Mouse (Mus musculus): ENCODE measurements at regions not wholly inside any gene's neighbourhood (a gene's known extent, or its start where the extent isn't known, plus 50 kb on each side); places are given as distances from the start of the nearest gene placed in this dataset.
A peak's percentile ranks its signal among the peaks of the same experiment; 100 is the strongest.

- no peaks in the 10 kb centered on the region for H3K36me3 ChIP-seq
- 73% methylated on average over 2 of the region's 2 CpGs for WGBS
- H3K27ac ChIP-seq = no peak overlapping the region
Observed at GRCm38 (mm10) chr3:120675906-120676305, 495.6 kb downstream of the Rwdd3 start.

GRCm38 (mm10) chr3:120668654-120669053 is 502.8 kb downstream of the Rwdd3 start:
- Histone ChIP-seq H3K4me3 (no peak overlapping the region), H3K27me3 (ENCODE audit: insufficient read depth, poor library complexity, severe bottlenecking) (no peaks in the 10 kb centered on the region), H3K4me1 (no peaks in the 10 kb centered on the region), H3K36me3 (no peaks in the 10 kb centered on the region), H3K9me3 (no peaks in the 10 kb centered on the region), H3K27ac (no peak overlapping the region)
- no peak for DNase-seq (ENCODE audit: low spot score)
- 87% methylated on average over 3 of the region's 3 CpGs for WGBS

More at GRCm38 (mm10) chr3:120675906-120676305, 495.6 kb downstream of the Rwdd3 start:
- Histone ChIP-seq H3K9me3 (no peaks in the 10 kb centered on the region), H3K4me1 (no peaks in the 10 kb centered on the region), H3K27me3 (ENCODE audit: insufficient read depth, poor library complexity, severe bottlenecking) (no peaks in the 10 kb centered on the region), H3K4me3 (no peak overlapping the region)
- no peak for DNase-seq (ENCODE audit: low spot score)

DNA sequence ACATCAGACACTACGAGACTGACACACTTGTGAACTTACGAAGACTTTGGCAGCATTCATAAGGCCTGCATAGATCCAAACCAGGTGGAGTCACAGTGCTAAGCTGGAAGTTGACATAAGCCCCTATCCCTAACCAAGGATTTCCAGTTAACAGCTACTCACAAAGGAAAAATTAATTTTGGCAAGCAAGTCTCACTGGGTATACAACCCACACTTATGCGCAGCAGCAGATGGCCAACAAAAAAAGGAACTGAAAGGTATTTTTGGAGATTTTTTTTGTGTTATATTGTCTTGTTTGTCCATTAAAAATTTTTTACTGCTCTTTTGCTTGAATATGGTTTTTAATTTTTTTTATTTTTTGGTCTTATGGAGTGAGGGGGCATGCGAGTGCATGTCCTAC is 509.0 kb downstream of the Rwdd3 start:
- WGBS = 88% methylated on average over 4 of the region's 4 CpGs
- no peaks in the 10 kb centered on the region for H3K27me3 ChIP-seq (ENCODE audit: insufficient read depth, poor library complexity, severe bottlenecking)

GRCm38 (mm10) chr3:120660776-120661175 is 510.7 kb downstream of the Rwdd3 start:
- Histone ChIP-seq H3K36me3 (no peaks in the 10 kb centered on the region), H3K27me3 (ENCODE audit: insufficient read depth, poor library complexity, severe bottlenecking) (no peaks in the 10 kb centered on the region), H3K9me3 (no peaks in the 10 kb centered on the region), H3K4me3 (no peak overlapping the region), H3K27ac (no peak overlapping the region), H3K4me1 (no peaks in the 10 kb centered on the region)
- no peak for DNase-seq (ENCODE audit: low spot score)
- whole genome bisulfite sequencing = 86% methylated on average over 4 of the region's 4 CpGs

More for the DNA sequence above, 509.0 kb downstream of the Rwdd3 start:
- no peak overlapping the region for H3K4me3 ChIP-seq
- no peaks in the 10 kb centered on the region for H3K4me1 ChIP-seq
- DNase-seq (ENCODE audit: low spot score) = no peak
- H3K36me3 ChIP-seq = no peaks in the 10 kb centered on the region
- no peak overlapping the region for H3K27ac ChIP-seq
- no peaks in the 10 kb centered on the region for H3K9me3 ChIP-seq

GRCm38 (mm10) chr3:120649047-120649868 is 522.2 kb downstream of the Rwdd3 start:
- Histone ChIP-seq H3K4me3 (no peak overlapping the region), H3K9me3 (no peaks in the 10 kb centered on the region), H3K27ac (no peak overlapping the region), H3K36me3 (no peaks in the 10 kb centered on the region), H3K27me3 (ENCODE audit: insufficient read depth, poor library complexity, severe bottlenecking) (no peaks in the 10 kb centered on the region), H3K4me1 (no peaks in the 10 kb centered on the region)
- DNase-seq (ENCODE audit: low spot score) = no peak
- WGBS = 82% methylated on average over 12 of the region's 12 CpGs

GRCm38 (mm10) chr3:120648391-120648790 is 523.1 kb downstream of the Rwdd3 start:
- DNase-seq (ENCODE audit: low spot score) = no peak
- H3K36me3 ChIP-seq = no peaks in the 10 kb centered on the region
- no peak overlapping the region for H3K27ac ChIP-seq
- H3K4me3 ChIP-seq = no peak overlapping the region
- no peaks in the 10 kb centered on the region for H3K27me3 ChIP-seq (ENCODE audit: insufficient read depth, poor library complexity, severe bottlenecking)
- WGBS = 85% methylated on average over 5 of the region's 5 CpGs
- no peaks in the 10 kb centered on the region for H3K9me3 ChIP-seq
- H3K4me1 ChIP-seq = no peaks in the 10 kb centered on the region

GRCm38 (mm10) chr3:120636669-120637305 is 534.7 kb downstream of the Rwdd3 start:
- no peaks in the 10 kb centered on the region for H3K27me3 ChIP-seq (ENCODE audit: insufficient read depth, poor library complexity, severe bottlenecking)
- no peak overlapping the region for H3K27ac ChIP-seq
- H3K36me3 ChIP-seq = no peaks in the 10 kb centered on the region
- 74% methylated on average over 9 of the region's 9 CpGs for WGBS
- H3K4me3 ChIP-seq = no peak overlapping the region
- no peaks in the 10 kb centered on the region for H3K9me3 ChIP-seq
- no peak for DNase-seq (ENCODE audit: low spot score)
- H3K4me1 ChIP-seq = no peaks in the 10 kb centered on the region

GRCm38 (mm10) chr3:120618358-120618757 is 553.1 kb downstream of the Rwdd3 start:
- 86% methylated on average over 6 of the region's 6 CpGs for WGBS
- Histone ChIP-seq H3K27ac (no peak overlapping the region), H3K4me1 (no peaks in the 10 kb centered on the region), H3K4me3 (no peak overlapping the region), H3K36me3 (no peaks in the 10 kb centered on the region), H3K9me3 (no peaks in the 10 kb centered on the region), H3K27me3 (ENCODE audit: insufficient read depth, poor library complexity, severe bottlenecking) (no peaks in the 10 kb centered on the region)
- DNase-seq (ENCODE audit: low spot score) = no peak

DNA sequence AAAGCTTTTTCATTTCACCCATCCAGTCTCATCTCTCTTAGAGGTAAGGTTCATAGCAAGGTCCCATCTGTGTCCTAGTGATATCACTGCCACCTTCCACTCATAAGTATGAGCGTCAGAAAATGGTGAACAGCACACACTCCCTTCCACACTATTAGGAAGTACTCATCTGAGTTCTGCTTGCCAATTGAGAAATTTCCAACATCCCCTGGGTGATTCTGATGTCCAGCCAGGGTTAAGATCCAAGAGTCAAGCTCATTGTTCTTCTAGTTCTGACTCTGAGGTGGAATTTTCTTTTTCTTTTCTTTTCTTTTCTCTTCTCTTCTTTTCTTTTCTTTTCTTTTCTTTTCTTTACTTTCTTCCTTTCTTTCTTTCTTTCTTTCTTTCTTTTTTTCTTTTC is 577.3 kb downstream of the Rwdd3 start:
- no peak for DNase-seq (ENCODE audit: low spot score)
- 81% methylated on average over 1 of the region's 1 CpGs for WGBS
- Histone ChIP-seq H3K4me3 (no peak overlapping the region), H3K27me3 (ENCODE audit: insufficient read depth, poor library complexity, severe bottlenecking) (no peaks in the 10 kb centered on the region), H3K4me1 (no peaks in the 10 kb centered on the region), H3K27ac (no peak overlapping the region), H3K9me3 (no peaks in the 10 kb centered on the region), H3K36me3 (no peaks in the 10 kb centered on the region)

DNA sequence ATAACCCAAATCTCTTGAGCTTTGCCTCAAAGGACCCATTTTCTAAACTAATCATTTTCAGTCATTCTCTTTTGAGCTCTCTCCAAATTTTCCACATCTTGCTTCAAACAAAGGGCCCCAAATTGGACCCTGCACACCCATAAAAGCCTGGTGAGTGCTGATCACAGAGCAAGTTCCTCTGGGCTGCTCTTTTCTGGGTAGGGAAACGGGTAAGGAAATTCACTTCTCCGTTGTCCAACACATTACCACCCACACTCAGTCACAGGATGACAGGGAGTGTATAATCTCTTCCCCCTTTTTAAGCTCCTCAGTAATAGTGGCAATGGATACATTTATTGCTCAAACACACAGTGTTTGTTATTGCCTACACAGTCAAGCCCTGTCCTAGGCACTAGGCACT is 580.3 kb downstream of the Rwdd3 start:
- H3K27me3 ChIP-seq (ENCODE audit: insufficient read depth, poor library complexity, severe bottlenecking) = no peaks in the 10 kb centered on the region
- H3K4me1 ChIP-seq = no peaks in the 10 kb centered on the region
- no peaks in the 10 kb centered on the region for H3K36me3 ChIP-seq
- WGBS = 67% methylated on average over 2 of the region's 2 CpGs
- H3K4me3 ChIP-seq = no peak overlapping the region
- DNase-seq (ENCODE audit: low spot score) = no peak
- H3K27ac ChIP-seq = no peak overlapping the region
- no peaks in the 10 kb centered on the region for H3K9me3 ChIP-seq

DNA sequence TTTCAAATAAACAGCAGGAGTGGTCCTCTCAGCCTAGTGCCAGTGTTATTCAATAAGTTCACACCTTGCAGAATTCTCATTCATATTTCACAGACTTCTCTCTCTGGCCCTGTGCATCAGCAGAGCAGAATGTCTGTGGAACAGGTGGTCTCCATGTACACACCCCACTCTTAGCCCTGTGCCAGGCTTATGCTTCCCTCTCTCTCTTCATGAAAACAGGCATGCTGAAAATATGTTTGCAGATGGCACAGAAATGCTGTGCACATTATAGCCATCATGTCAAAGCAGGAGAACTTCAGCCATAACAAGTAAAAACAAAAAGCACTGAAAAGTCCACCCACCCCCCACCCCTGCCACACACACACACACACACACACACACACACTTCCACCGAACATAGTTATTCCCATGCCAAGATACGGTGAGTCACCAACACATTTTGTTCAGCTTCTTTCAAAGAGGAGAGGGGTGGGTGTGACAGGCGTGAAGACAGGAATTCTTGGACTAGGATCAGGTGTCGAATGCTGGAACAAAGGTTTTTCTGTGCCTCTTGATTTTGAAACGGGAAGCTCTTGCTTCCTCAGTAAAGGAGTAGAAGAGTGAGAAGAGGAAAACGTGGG is 600.6 kb downstream of the Rwdd3 start:
- Histone ChIP-seq H3K27me3 (ENCODE audit: insufficient read depth, poor library complexity, severe bottlenecking) (no peaks in the 10 kb centered on the region), H3K4me1 (no peaks in the 10 kb centered on the region), H3K27ac (no peak overlapping the region), H3K9me3 (no peaks in the 10 kb centered on the region), H3K36me3 (no peaks in the 10 kb centered on the region), H3K4me3 (no peak overlapping the region)
- no peak for DNase-seq (ENCODE audit: low spot score)
- 30% methylated on average over 6 of the region's 6 CpGs for WGBS

DNA sequence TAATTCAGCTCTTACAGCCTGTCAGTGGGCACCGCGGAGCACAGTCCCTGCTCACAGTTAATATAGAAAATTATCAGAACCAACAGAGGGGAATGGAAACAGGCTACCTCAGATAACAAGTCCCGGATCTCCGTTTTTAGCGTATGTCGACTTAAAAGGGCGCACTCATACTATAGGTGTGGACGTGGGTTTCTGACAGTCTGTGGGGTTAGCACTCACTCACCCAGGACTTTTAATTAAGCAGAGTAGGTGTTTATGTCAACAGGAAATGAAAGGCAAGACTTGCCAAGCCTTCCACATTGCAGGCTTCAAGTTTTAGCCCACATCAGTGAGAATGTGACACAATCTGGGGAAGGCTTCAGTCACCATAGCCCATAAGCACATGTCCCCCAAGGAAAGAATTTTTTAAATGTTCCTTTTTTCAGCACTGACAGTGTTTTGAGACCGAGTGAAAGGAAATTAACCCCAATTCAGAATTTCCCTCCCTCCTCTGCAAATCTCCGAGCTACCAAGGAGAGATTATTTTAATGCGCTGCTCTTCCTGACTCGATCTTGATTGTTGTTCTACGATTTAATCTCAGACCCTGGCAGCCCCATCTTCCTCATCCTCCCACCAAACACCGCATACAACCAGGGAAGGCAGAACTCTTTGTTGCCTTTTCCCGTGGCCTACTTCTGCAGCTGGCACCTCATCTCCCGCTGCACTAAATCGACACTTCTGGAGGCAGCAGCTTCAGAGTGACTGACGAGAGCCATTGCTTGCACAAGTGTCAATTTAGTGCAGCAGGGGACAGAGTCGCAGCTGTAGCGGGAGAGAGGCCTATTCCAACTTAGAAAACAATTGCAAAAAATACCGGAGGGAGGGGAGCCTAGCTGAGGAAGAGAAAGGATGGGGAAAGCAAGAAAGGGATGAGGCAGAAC is 629.7 kb downstream of the Rwdd3 start:
- Histone ChIP-seq H3K9me3 (no peaks in the 10 kb centered on the region), H3K4me3 (peak overlapping the region; percentile 24; the same call in 1 of the 2 replicates), H3K36me3 (no peaks in the 10 kb centered on the region), H3K27ac (peak overlapping the region; percentile 17; the same call in 1 of the 2 replicates), H3K4me1 (0 out of 2 replicates have a peak, but pooled peaks cover 9% of the 10 kb centered on the region), H3K27me3 (ENCODE audit: insufficient read depth, poor library complexity, severe bottlenecking) (no peaks in the 10 kb centered on the region)
- WGBS = 30% methylated on average over 21 of the region's 21 CpGs
- DNase-seq (ENCODE audit: low spot score) = no peak
